Mouse (Mus musculus) hindbrain, embryonic 16.5 days (tissue): ENCODE measurements around the gene Nutf2. TPM values are rescaled to one million over a fixed set of nuclear protein-coding genes. Genes with fewer than 3 reads are reported as not detected.

Source experiments
- ATAC-seq: fragments of 200-750 bp; cut with Nextera tagmentation; 2 replicates; pipeline ENCODE4 v1.8.0; 2017; ENCODE audit warnings: moderate TSS enrichment, moderate library complexity
- H3K27ac ChIP-seq: fragments of 300-500 bp; sonication (generic); 2 replicates; pipeline ENCODE4 v1.5.1; 2014; ENCODE audit warnings: low read depth, mild to moderate bottlenecking, control low read depth, low read length, moderate library complexity
- H3K27me3 ChIP-seq: fragments of 300-500 bp; sonication (generic); replicated peaks from 2 replicates; pipeline ENCODE4 v1.6.1; 2014; ENCODE audit warnings: low read length; ENCODE audit not compliant: control insufficient read depth, insufficient read depth
- H3K36me3 ChIP-seq: fragments of 300-500 bp; sonication (generic); 2 replicates; pipeline ENCODE4 v1.6.1; 2014; ENCODE audit warnings: mild to moderate bottlenecking, low read length, moderate library complexity, mixed read lengths; ENCODE audit not compliant: control insufficient read depth, insufficient read depth
- H3K4me1 ChIP-seq: fragments of 300-500 bp; sonication (generic); 2 replicates; pipeline ENCODE4 v1.6.1; 2014; ENCODE audit warnings: low read depth, low read length; ENCODE audit not compliant: control insufficient read depth, insufficient read depth
- H3K4me2 ChIP-seq: fragments of 300-500 bp; sonication (generic); 2 replicates; pipeline ENCODE4 v1.6.1; 2014; ENCODE audit warnings: mild to moderate bottlenecking, low read length, control low read depth, moderate library complexity
- H3K4me3 ChIP-seq: fragments of 300-500 bp; sonication (generic); 2 replicates; pipeline ENCODE4 v1.5.1; 2014; ENCODE audit warnings: mild to moderate bottlenecking, low read length, control low read depth, moderate library complexity
- H3K9ac ChIP-seq: fragments of 300-500 bp; sonication (generic); 2 replicates; pipeline ENCODE4 v1.6.1; 2014; ENCODE audit warnings: low read depth, mild to moderate bottlenecking, control low read depth, low read length, moderate library complexity
- H3K9me3 ChIP-seq: fragments of 300-500 bp; sonication (generic); 2 replicates; pipeline ENCODE4 v1.6.1; 2014; ENCODE audit warnings: mild to moderate bottlenecking, low read length, moderate library complexity; ENCODE audit not compliant: control insufficient read depth
- WGBS: fragments of 180-500 bp; shearing (Covaris S2); extraction: QIAGEN DNeasy Blood & Tissue Kit; methylation state at CpG from one replicate; pipeline ENCODE4 v1.1.7; 2014; 5-methylcytosine and 5-hydroxymethylcytosine counted together
- polyA plus RNA-seq: library from polyadenylated mRNA; unstranded; fragments of >200 nt; fragmentation: Nextera tagmentation; extraction: Ambion mirVana; gene quantifications from 2 replicates; pipeline ENCODE4 v1.2.1, GENCODE M21; 2015

Nutf2 gene
- polyA plus RNA-seq = 118 and 158 TPM in 2 replicates

DNA sequence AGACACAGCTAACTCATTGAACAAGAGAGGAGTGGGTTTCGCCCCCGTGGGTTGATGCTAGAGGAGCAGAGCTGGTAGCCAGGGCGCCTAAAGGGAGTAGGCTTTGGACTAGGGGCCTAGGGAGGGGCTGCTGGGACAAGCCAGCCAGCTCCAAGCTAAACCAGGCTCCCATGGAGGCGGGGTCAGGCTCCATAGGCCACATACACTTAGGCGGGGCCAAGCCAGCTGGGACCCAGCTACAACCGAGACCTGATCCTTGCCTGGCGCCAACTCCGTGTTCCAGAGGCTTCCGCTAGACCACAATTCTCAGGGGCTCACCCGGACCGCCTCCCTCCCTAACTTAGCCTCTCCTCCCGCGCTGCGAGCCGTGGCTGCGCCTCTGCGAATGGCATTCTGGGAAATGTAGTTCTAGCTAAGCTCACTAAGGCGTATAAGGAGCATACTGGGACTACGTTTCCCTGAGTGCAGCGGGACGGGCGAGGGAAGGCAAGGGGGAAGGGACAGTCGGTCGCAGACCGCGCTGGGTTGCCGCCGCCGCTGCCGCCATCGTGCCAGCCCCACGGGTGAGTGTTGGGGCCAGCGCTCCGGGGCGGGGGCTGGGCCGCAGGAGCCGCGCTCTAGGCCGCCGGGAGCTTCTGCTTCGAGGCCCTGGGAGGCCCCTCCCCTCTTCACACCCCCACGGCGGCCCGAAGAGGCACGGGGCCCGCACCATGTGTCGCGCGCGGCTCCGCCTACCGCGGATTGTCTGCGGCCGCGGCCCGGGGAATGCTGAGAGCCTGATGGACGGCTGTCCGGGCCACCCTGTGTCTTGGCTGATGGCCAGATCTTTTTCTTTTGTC lies at the start of gene Nutf2:
TSS of gene Nutf2 (plus strand) at position 438 of the 839 bp plus-strand sequence.
- ATAC-seq = peak; percentile 98
- Histone ChIP-seq H3K36me3 (no peaks in the 10 kb centered on the region), H3K4me1 (peaks cover 55% of the 10 kb centered on the region), H3K9me3 (no peaks in the 10 kb centered on the region), H3K4me2 (peak within 1 kb of the TSS; percentile 83), H3K9ac (peak within 1 kb of the TSS; percentile 95), H3K27me3 (no peaks in the 10 kb centered on the region), H3K4me3 (peak within 1 kb of the TSS; percentile 97), H3K27ac (peak within 1 kb of the TSS; percentile 94)
- under 1% methylated on average over 51 of the region's 59 CpGs for WGBS

DNA sequence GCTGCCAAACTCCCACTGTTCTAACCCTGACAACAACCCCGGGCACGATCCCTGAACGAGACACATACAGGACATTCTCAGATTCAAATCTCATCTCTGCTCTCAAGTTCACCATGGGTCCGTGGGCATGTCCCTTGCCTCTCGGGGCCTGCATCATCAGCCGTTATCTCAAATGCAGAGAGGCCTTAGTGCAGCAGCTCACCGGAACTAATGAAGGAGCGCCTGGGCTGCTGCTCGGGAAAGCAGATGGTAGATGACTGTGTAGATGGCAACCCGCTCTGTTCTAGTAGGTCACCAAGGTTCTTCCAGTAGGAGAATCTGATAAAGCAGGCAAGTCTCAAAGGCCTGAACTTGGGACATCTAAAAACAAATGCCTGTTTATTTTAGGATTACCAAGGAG lies 49.3 kb upstream of the Nutf2 start:
- no peaks in the 10 kb centered on the region for H3K9me3 ChIP-seq
- no peak for ATAC-seq
- H3K36me3 ChIP-seq = no peaks in the 10 kb centered on the region
- no peaks in the 10 kb centered on the region for H3K27me3 ChIP-seq
- 62% methylated on average over 10 of the region's 10 CpGs for WGBS
- H3K4me2 ChIP-seq = no peak overlapping the region
- no peak overlapping the region for H3K27ac ChIP-seq
- no peak overlapping the region for H3K9ac ChIP-seq
- H3K4me1 ChIP-seq = no peaks in the 10 kb centered on the region; the same call in 1 of the 2 replicates
- H3K4me3 ChIP-seq = no peak overlapping the region

DNA sequence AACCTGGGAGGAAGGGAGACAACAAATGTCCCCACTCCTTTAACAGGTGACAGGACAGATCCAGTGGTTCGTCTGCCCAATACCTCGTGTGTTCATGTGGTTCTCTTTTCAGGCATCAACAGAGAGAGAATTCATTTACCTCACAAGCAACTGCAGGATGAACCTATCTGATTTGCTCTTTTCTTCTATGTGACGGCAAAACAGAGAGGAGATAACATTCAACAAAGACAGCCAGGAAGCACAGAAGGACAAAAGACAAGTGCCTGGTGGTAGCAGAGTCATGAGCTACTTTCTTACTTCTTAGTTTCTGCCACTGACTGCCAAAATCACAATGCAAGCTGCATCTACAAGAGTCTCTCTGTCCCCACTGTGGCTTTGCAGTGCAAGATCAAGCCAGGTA lies 48.8 kb upstream of the Nutf2 start:
- H3K4me2 ChIP-seq = no peak overlapping the region
- 78% methylated on average over 3 of the region's 3 CpGs for WGBS
- no peaks in the 10 kb centered on the region for H3K27me3 ChIP-seq
- no peak overlapping the region for H3K27ac ChIP-seq
- H3K4me1 ChIP-seq = no peaks in the 10 kb centered on the region; the same call in 1 of the 2 replicates
- H3K36me3 ChIP-seq = no peaks in the 10 kb centered on the region
- H3K4me3 ChIP-seq = no peak overlapping the region
- H3K9ac ChIP-seq = no peak overlapping the region
- no peak for ATAC-seq
- no peaks in the 10 kb centered on the region for H3K9me3 ChIP-seq

DNA sequence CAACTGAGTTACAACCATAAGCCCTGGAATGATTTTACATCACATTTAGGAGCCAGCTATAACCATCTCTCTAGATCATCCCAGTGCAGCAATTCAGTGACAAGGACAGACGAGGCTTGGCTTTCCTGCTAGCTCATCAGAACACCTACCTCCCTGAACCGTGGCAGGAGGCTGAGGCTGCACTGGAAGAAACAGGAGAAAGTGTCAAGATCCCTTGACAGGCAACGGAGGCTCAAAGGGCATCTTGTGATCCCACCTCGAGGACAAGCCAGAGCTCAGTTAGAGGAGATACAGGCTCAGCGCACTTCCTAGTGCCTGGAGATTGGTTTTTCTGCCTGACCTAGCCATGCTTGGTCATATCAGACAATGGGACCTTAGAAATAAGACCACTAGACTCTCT lies 47.9 kb upstream of the Nutf2 start:
- no peak overlapping the region for H3K27ac ChIP-seq
- H3K27me3 ChIP-seq = no peaks in the 10 kb centered on the region
- no peak overlapping the region for H3K4me3 ChIP-seq
- no peak overlapping the region for H3K9ac ChIP-seq
- H3K9me3 ChIP-seq = no peaks in the 10 kb centered on the region
- no peak for ATAC-seq
- no peaks in the 10 kb centered on the region; the same call in 1 of the 2 replicates for H3K4me1 ChIP-seq
- 91% methylated on average over 5 of the region's 5 CpGs for WGBS
- H3K36me3 ChIP-seq = no peaks in the 10 kb centered on the region
- H3K4me2 ChIP-seq = no peak overlapping the region

DNA sequence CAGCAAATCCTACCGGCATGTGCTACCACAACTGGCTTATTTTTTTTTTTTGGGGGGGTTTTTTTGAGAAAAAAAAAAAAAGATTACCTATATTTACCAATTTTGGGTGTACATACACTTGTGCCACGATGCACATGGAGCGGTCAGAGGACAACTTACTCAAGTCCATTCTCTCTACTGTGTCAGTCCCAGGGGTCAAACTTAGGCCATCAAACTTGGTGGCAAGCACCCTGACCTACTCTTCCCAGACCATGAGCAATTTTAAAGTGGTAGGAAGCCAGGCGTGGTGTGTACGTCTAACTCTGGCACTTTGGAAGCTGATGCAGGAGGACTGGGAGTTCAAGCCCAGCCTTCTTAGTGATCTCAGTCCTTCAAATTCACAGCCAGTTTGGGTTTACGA lies 47.1 kb upstream of the Nutf2 start:
- Histone ChIP-seq H3K36me3 (no peaks in the 10 kb centered on the region), H3K9ac (no peak overlapping the region), H3K4me3 (no peak overlapping the region), H3K4me2 (no peak overlapping the region), H3K27ac (no peak overlapping the region), H3K4me1 (no peaks in the 10 kb centered on the region; the same call in 1 of the 2 replicates), H3K27me3 (no peaks in the 10 kb centered on the region), H3K9me3 (no peaks in the 10 kb centered on the region)
- 97% methylated on average over 6 of the region's 6 CpGs for WGBS
- ATAC-seq = no peak

DNA sequence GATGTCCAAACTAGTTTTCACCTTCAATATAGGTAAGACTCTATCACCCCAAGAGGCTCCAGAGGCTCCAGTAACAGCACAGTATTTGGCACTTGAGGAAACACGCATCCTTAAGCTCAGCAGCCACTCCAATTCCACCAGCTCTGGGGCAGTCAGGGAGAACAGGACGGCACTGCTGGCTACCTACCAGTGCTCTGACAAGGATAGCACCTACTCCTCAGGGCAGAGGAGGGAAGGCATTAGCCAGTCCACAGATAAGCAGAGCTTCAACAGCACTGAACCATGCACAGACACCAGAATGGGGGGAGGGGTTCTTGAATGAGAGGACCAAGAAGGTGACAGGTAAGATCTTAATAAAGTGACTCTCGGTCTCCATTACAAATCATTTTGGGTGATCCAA lies 40.7 kb upstream of the Nutf2 start:
- WGBS = 91% methylated on average over 3 of the region's 3 CpGs
- Histone ChIP-seq H3K4me3 (no peak overlapping the region), H3K9ac (no peak overlapping the region), H3K9me3 (no peaks in the 10 kb centered on the region), H3K36me3 (peaks cover 5% of the 10 kb centered on the region; the same call in 1 of the 2 replicates), H3K27me3 (no peaks in the 10 kb centered on the region), H3K27ac (no peak overlapping the region), H3K4me1 (0 out of 2 replicates have a peak, but pooled peaks cover 3% of the 10 kb centered on the region), H3K4me2 (no peak overlapping the region)
- no peak for ATAC-seq

DNA sequence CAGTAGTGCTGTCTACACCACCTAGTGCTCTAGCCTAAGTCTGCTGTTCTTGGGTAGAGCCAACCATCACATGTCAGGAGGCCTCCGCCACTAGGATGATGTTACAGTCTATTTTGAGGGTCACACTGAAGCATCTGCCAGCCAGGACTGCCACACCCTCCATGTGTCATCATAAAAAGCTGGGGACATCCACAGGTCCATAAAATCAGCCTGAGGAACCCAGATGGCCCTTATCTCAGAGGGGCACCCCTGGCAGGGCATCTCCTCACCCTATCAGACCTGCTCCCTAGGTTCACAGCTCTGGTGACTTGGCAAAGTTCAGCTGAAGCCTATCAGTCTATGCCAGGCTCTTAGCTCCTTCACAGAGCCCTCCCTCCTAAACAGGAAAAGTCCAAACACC lies 39.5 kb upstream of the Nutf2 start:
- no peak overlapping the region for H3K4me2 ChIP-seq
- H3K36me3 ChIP-seq = peaks cover 5% of the 10 kb centered on the region; the same call in 1 of the 2 replicates

DNA sequence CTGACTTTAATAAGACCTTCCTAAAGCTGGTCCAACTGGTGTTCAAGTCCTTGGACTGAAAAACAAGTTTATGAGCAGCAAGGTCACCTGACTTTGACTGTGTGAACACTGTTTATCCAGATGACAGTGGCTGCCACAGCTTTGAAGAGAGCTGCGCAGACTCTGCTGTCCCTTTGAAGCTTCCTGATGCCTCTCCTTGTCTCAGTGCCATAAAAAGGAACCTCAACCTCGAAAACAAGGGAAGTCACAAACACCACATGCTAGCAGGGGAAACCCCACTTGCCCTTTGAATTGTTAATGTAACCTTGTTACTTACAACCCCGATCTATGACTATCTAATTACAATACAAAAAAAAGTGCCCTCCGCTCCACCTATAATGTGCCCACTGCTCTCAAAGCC lies 34.9 kb upstream of the Nutf2 start:
- H3K9ac ChIP-seq = no peak overlapping the region
- H3K36me3 ChIP-seq = peaks cover 5% of the 10 kb centered on the region; the same call in 1 of the 2 replicates
- no peak overlapping the region for H3K27ac ChIP-seq
- no peaks in the 10 kb centered on the region for H3K27me3 ChIP-seq
- peak overlapping the region; percentile 85 for H3K4me2 ChIP-seq
- peaks cover 19% of the 10 kb centered on the region for H3K4me1 ChIP-seq
- 73% methylated on average over 4 of the region's 4 CpGs for WGBS
- no peak overlapping the region for H3K4me3 ChIP-seq
- no peak for ATAC-seq
- H3K9me3 ChIP-seq = no peaks in the 10 kb centered on the region

More for the DNA sequence above, 39.5 kb upstream of the Nutf2 start:
- whole genome bisulfite sequencing = 100% methylated on average over 1 of the region's 1 CpGs
- Histone ChIP-seq H3K4me1 (peaks cover 10% of the 10 kb centered on the region), H3K27me3 (no peaks in the 10 kb centered on the region), H3K4me3 (no peak overlapping the region), H3K9me3 (no peaks in the 10 kb centered on the region), H3K9ac (no peak overlapping the region), H3K27ac (no peak overlapping the region)
- ATAC-seq = 0 out of 2 replicates have a peak, but pooled peaks have one; percentile 13

DNA sequence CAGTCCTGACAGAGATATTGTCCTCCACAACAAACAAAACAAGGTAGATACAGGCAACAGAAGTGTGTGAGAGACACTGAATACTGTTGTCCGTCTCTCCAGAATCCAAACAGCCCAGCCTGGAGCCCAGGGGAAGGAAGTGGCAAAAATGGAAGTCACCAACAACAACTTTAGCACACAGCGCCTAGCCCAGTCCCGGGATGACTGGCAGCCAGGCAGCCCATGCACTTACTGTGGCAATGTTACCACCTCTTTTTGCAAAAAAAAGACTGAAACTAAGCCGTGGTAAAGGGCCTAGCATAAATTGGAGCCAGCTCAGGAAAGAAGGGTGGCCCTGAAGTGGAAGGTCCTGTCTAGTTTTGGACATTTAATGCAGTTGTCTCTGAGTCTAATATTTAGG lies 34.0 kb upstream of the Nutf2 start:
- peak overlapping the region; percentile 78 for H3K4me3 ChIP-seq
- no peak for ATAC-seq
- peak overlapping the region; percentile 85 for H3K4me2 ChIP-seq
- peak overlapping the region; percentile 86 for H3K9ac ChIP-seq
- peaks cover 19% of the 10 kb centered on the region for H3K4me1 ChIP-seq
- 0 out of 2 replicates have a peak, but pooled peaks cover 5% of the 10 kb centered on the region for H3K36me3 ChIP-seq
- 10% methylated on average over 4 of the region's 4 CpGs for WGBS
- no peaks in the 10 kb centered on the region for H3K27me3 ChIP-seq
- H3K9me3 ChIP-seq = no peaks in the 10 kb centered on the region
- no peak overlapping the region for H3K27ac ChIP-seq
